Mouse (Mus musculus) monocyte, adult 5-6 weeks (primary cell): Measurements from ENCODE around the gene Pcare. TPM values are rescaled to one million over a fixed set of nuclear protein-coding genes. Genes with fewer than 3 reads are reported as not detected.
"Not testable (repeated sequence)": the region's sequence is repeated elsewhere in the genome, so short reads cannot be mapped to it uniquely, and the experiment has no call there.

Source experiments
- ATAC-seq: fragments of 153-309, 156-312 bp; replicated peaks from 2 replicates; pipeline ENCODE4 v1.8.0; 2017; ENCODE audit warnings: mild to moderate bottlenecking; ENCODE audit not compliant: low TSS enrichment, insufficient number of reproducible peaks, severe bottlenecking, poor library complexity, low FRiP score
- total RNA-seq: library from RNA; stranded (forward); fragments of 200-1000, 200-491, 200-594 nt; gene quantifications from 3 replicates; pipeline ENCODE4 v1.2.3, GENCODE M21; 2017

The Pcare gene
- total RNA-seq, result not detected in 3 replicates

DNA sequence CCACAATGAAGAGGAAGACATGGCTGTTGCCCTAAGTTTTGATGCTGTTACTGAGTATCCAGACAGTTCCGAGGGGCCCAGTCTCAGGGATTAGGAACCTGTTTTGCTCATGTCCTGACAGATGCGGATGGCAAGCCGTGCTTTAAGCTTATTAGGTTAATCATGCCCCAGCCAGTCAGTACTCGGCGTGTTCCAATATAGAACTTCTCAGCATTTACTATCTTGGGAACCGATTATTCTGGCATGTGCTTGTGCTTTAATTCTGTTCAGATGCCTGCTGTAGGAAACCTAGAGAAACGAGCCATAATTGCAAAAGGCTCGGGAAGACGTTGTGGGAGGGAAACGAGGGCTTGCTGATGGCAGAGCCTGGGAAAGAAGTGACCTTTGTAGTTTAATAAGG, at the start of gene Pcare:
Pcare (minus strand) TSS at position 64 of the 400 bp plus-strand sequence.
- ATAC-seq, result no peak

DNA sequence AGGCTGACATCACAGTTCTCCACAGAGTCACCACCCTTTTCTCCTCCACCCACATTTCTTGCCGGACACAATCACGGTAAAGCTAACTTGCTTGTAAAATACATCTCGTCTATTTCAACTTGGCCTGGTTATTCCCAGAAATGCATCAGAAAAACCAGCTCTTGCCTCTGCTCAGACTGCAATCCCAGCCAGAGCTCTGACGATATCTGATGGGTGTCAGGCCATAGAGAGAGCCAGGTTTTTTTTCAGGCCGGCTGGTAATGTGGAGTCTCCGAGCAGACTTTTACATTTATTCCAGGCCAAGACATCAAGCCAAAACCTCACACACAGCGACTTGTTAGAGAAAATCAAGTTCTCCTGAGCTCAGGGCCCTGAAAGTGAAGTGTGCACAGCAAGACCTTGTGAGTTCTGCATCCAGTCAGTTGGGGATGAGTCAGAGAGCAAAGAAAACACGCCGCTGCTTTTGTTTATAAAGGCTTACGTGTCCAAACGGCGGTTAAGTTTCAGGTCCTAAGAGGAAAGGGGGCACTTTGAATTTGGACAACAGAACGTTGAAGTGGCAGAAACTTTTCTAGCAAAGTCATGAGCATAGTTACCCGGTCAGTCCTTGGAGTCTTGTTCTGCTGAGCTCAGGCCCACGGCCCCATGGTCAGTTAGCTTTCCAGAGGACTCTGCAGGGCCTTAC, 43.0 kb upstream of the Pcare start:
- no peak for ATAC-seq

DNA sequence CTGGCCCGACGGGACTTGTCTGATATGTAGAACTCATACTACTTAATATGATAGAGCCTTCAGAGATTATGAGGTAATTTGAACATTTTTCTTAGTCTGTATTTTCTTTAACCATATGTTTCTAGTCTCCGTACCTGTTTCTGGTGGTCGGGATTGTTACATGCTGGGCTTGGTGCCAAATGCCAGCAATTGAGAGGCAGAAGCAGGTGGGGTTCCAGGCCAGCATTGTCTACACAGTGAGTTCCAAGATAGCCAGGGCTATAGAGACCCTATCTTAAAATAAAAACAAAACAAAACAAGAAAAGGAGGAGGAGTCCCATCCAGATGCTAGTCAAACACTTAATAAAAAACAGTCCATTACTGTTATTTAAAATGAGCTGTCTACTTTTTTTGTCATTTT, 38.9 kb upstream of the Pcare start:
- no peak for ATAC-seq

DNA sequence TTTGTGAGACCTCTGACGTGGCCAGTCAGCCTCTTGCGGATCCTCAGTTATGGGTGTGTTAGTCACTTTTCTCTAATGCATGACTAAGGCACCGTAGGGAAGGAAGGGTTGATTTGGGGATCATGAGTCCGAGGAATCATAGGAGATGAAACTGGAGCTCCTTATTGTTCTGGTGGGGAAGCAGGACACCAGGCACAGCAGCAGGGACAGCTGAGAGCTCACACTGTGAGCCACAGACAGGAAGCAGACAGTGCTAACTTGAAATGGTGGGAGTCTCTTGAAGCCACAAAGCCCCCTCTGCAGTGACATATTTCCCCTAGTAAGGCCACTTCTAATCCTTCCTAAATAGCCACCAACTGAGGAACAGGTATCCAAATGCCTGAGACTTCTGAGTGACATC, 38.4 kb upstream of the Pcare start:
- no peak for ATAC-seq

DNA sequence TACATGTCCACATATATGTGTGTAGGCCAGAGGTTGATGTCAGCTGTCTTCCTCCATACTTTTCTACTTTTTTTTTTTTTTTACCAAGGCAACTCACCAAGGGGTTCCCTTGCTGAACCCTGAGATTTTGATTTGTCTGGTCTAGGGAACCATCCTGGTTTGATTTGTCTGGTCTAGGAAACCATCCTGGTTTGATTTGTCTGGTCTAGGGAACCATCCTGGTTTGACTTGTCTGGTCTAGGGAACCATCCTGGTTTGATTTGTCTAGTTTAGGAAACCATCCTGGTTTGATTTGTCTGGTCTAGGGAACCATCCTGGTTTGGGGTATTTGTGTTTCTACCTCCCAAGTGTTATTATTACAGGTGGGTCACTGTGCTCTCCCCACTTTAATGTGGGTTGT, 33.8 kb upstream of the Pcare start:
- no peak for ATAC-seq

DNA sequence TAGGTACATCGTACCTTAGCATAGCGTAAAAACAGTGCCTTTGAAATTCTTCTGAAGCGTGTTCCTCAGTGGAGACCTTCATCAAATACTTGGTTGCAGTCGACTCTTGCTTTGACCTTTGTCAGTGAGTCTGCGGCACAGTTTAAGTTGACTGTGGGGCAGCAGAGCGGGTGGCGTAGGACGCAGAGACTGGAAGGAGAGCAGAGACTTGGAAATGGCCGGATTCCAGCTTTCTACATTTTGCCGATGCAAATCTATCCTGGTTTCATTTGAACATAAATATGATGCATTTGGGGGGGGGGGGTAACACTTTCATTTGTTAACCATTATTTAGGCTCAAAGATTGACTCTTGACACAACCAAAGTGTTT, 30.7 kb upstream of the Pcare start:
- ATAC-seq, result no peak

DNA sequence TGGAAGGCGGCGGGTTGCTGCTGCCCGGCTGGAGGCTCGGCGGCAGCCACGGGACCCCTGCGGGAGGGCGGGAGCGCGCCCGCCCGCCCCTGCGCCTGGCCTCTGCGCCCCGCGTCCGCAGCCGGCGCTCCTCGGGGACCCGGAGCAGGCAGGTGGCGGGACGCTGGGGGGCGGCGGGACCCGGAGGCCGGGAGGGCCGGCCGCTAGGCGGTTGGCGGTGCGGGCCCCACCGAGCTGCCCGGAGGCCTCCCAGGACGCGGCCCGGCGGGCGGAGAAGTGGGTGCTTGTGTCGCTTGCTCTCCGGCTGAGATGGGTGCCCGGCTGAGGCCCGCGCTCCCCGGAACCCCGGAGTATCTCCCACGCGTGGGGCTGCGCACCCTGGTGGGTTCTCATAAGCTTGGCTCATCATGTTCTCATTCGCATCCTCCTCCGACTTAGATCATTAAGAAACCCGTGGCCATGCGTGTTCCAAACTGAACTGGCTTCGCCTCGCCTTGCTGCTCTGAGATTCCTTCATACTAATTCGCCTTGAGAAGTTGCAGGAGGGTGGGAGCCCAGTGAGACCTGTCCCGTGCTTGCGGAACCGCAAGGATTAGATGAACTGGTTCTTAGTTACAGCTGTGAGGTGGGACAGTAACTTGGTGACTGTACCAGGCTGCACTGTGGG, 30.1 kb upstream of the Pcare start:
- no peak for ATAC-seq

DNA sequence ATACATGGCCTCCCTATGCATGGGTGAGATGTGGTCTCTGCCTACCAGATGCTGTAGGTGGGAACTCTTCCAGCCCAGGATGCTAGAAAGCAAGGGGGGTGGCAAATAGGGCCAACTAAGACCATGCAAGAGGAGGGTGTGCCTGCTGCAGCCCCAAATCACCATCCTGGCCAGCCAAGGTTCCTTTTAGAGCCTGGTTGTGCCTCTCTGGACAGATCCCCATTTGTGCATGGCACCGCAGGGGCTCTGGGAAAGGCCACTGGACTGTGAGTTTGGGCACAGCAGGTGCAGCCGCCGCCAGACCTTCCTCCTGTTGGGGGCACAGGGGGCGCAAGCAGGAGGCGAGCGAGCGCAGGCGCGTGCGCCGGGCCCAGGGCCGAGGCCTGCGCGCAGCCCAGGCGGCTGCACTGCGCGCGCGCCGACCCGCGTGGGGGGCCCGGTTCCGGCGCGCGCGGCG, 29.6 kb upstream of the Pcare start:
- no peak for ATAC-seq

DNA sequence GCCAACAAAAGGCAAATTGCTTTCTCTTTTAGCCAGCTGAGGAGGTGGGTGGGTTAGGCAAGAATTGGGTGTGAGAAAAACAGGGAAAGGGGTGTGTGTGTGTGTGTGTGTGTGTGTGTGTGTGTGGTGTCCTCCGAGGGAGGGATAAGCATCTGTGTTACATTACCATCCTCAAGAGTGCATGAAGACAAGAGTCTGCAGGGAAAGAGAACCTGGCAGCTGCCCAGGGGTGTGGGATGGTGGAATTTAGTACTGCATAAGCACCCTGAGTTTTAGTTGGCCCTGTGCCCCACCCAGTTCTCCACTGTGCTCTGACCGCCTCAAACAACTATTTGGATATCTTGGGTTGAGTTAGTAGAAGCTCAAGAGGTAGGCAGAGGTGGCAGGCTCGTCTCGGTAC, 28.3 kb upstream of the Pcare start:
- no peak for ATAC-seq

DNA sequence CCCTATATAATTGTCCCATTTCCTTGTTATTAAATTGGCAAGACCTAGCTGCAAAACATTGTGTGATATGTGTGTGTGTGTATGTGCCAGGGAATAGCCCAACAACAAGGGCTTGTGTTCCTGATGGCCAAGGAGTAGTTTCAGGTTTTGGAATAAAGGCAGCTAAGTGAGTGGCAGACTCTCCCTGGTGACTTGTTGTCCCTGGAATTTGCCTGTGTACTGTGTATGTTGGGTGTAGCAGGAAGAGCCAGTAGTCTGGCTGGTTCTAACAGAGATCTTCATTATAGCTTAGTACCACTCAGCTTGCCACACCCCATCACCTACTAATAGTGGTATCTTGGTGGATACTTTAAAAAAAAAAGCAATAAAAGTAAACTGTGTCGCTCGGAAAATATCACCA, 27.8 kb upstream of the Pcare start:
- no peak for ATAC-seq

DNA sequence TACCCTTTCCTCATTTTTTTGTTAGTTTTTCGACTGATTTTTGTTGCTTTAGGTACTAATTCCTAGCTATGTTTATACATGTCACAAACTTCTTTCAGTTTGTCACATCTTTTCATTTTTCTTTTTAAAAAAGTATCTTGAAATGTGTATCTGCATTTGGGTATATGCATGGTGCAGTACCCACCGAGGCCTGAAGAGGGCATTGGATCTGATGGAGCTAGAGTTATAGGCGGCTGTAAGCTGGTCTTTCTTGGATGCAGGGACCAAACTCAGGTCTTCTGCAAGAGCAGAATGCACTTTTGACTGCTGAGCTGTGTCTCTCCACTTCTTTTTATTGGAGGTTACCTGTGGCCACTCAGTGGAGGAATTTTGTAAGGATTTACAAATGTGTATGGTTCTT, 26.0 kb upstream of the Pcare start:
- no peak for ATAC-seq

DNA sequence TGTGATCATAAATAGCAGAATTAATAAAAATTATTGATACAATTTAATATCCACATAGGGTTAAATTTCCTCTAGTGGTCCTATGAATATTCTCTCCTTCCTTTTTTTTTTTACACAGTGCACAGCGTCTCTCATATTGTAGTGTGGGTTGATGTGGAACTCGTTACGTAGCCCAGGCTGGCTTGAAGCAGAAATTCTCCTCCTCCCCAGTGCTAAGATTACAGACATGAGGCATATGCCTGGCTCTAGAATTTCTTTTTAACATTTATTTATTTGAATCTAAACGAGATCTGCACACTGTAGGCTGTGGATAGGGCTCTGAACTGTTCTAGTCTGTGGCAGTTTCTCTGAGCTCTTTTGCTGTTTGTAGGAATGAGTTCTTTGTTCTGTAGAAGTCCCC, 22.6 kb upstream of the Pcare start:
- no peak for ATAC-seq

DNA sequence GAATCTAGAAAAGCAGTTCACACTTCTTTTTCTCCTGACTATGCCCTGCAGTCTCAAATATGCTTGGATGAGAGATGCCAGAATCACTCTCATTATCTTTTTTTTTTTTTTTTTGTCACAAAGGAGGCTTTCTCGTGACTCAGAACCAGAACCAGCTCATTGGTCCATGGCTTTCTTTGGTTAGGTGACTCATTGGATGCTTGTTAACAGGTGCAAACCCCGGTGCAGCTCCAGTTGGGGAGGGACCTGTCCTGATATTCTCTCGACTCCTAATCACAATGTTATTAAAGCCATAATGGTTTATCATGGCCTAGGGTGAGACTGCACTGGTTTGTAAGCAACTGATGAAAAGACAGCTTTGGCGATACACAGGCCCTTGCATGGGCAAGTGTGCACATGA, 21.5 kb upstream of the Pcare start:
- ATAC-seq, result no peak

DNA sequence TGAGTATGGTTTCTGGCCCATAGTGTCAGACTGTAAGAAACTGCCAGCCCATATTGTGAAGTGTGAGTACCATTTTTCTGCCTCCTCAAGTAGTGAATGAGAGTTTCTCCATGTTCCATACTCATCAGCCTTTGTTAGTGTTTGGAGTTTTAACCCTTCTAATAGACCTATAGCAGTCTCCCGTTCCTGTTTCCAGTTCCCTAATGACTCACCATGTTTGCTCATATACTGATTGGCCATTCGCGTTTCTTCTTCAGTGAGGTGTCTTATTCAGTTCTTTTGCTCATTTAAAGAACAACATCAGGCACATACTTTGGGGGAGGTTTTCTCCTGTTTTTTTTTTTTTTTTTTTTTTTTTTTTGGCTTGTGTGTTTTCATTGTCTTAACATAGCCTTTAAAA, 18.0 kb upstream of the Pcare start:
- no peak for ATAC-seq

DNA sequence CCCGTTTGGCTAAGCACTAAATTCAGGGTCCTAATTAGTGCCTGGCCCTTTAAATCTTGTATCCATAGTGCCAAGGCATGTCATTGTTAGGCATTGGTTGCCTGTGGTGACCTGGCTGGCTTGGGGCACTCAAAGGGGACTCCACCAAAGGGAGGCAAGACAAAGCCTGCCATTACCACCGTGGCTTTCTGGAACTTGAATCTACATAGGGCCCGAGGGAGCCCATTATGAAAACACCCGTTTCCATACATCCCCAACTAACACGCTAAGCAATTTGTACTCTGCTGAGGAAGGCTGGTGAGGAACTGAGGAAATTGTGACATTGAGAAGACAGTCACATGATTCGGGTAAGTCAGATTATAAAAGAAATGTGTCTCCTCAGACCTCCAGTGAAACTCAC, 16.9 kb upstream of the Pcare start:
- no peak for ATAC-seq

DNA sequence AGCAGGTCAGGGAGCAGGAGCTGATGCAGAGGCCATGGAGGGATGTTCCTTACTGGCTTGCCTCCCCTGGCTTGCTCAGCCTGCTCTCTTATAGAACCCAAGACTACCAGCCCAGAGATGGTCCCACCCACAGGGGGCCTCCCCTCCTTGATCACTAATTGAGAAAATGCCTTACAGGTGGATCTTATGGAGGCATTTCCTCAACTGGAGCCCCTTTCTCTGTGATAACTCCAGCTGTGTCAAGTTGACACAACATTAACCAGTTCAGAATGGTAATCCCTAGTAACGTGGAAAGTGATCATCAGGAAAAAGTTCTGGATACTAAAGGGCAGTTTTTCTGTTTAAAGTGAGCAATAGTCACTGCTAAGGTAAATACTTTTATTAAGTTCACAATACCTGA, 15.5 kb upstream of the Pcare start, which contains the start of gene Clip4:
Clip4 (plus strand) TSS at position 301 of the 400 bp plus-strand sequence.
- ATAC-seq, result not testable (repeated sequence)

DNA sequence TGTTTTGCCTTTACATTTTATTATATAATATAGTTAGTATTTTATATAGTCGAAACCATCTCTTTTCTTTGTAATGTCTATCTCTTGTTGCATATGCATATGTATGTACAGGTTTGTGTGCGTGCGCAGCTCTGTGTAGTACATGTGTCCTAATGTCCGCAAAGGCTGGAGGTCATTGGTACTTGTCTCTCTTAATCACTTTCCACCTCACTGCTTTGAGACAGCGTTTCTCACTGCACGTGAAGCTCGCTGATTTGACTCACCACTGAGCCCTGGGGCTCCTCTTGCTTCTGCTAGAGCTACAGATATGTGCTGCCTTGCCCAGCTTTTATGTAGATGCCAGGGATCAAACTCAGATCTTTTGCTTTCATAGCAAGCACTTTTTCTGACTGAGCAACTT, 7.8 kb upstream of the Pcare start:
- no peak for ATAC-seq

DNA sequence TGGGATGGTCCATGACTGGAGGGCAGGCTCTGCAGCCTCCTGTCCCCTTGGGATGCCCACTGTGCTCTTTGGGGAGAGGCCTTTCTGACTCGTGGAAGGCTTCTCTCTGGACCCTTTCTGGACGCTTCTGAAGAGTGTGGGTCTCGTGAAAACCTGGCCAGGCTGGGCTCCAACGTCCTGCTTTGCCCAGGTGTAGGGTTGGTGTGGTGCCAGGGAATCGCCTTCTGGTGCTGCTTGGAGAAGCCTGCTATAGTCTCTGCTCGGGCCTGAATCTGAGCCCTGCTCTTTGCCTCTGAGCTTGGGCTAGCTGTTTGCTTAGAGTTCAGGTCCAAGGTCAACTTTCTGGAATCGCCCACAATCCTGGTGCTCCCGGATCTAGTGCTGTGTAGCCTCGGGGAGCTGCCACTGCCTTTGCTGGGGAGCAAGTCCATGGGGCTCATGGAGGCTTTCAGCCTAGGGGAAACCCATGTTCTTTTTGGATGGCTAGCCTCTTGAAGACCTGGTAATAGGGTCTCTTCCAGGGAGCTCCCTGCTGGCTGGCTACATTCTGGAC, 3.0 kb downstream of the Pcare start:
- no peak for ATAC-seq

DNA sequence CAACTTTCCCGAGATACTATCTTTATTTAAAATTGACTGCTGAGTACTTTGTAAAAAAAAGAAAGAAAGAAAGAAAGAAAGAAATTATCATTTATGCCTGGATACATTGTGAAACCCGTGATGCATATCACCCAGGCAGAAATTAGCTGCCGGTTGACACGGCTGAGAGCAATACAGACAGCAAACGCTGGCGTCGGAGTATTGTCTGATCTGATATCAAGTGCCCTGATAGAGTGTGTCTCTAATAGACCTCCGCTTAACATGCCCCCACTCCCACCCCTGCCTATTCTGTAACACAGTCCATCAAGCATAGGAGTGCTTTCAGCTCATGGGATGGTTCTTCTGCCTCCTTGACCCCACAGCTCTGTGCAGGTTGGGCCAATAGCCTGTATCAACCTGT, 5.1 kb downstream of the Pcare start:
- no peak for ATAC-seq

DNA sequence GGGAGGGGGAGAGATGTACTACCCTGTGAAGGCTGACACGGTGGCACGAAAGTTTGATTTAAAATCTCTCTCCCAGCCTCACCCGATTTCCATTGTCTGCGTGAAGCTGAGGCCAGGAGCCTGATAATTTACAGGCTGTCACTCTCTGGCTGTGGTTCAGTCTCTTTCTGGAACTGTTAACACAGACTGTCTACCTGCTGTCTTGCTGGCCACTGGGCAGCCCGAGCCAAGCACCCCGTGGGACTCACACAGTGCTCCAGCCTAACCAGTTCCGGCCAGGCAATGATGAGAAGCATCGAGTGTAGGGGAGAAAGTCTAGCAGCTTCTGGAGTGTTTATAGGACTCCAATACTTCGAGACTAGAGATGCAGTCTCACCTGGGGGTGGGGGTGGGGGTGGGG, 6.6 kb downstream of the Pcare start:
- ATAC-seq, result no peak
